Mouse (Mus musculus): ENCODE measurements around the gene Kat7. TPM values are rescaled to one million over a fixed set of nuclear protein-coding genes. Genes with fewer than 3 reads are reported as not detected.
A peak's percentile ranks its signal among the peaks of the same experiment; 100 is the strongest.

The Kat7 gene
- polyA plus RNA-seq, 1 experiment from 2014 or later: 62.7 TPM

- H3K4me2 ChIP-seq: no peak overlapping the region
- 49% methylated on average over 6 of the region's 6 CpGs for WGBS
- H3K9me3 ChIP-seq: no peaks in the 10 kb centered on the region
- H3K9ac ChIP-seq: no peak overlapping the region
- H3K4me3 ChIP-seq: no peak overlapping the region
- no peak for ATAC-seq (ENCODE audit: insufficient number of reproducible peaks, low FRiP score, low TSS enrichment, low read depth)
- H3K27ac ChIP-seq: no peak overlapping the region
- no peaks in the 10 kb centered on the region for H3K4me1 ChIP-seq
- no peaks in the 10 kb centered on the region for H3K27me3 ChIP-seq
- peaks cover 33% of the 10 kb centered on the region for H3K36me3 ChIP-seq
These were observed 43.4 kb downstream of the Kat7 start for GRCm38 (mm10) chr11:95266540-95267245.

- no peaks in the 10 kb centered on the region for H3K27me3 ChIP-seq
- 70% methylated on average over 4 of the region's 4 CpGs for WGBS
- H3K36me3 ChIP-seq: peaks cover 11% of the 10 kb centered on the region
- no peaks in the 10 kb centered on the region for H3K9me3 ChIP-seq
- no peak for ATAC-seq (ENCODE audit: insufficient number of reproducible peaks, low FRiP score, low TSS enrichment, low read depth)
- H3K4me3 ChIP-seq: no peak overlapping the region
- no peak overlapping the region for H3K27ac ChIP-seq
- H3K4me1 ChIP-seq: peaks cover 2% of the 10 kb centered on the region; the same call in 1 of the 2 replicates
- no peak overlapping the region for H3K4me2 ChIP-seq
- no peak overlapping the region for H3K9ac ChIP-seq
These were observed 45.5 kb downstream of the Kat7 start for GRCm38 (mm10) chr11:95264455-95265013.

- H3K4me3 ChIP-seq: no peak overlapping the region
- H3K9me3 ChIP-seq: no peaks in the 10 kb centered on the region
- no peaks in the 10 kb centered on the region for H3K27me3 ChIP-seq
- H3K9ac ChIP-seq: no peak overlapping the region
- no peak overlapping the region; the same call in 1 of the 2 replicates for H3K27ac ChIP-seq
- H3K4me1 ChIP-seq: peaks cover 6% of the 10 kb centered on the region
- no peak overlapping the region for H3K4me2 ChIP-seq
- 26% methylated on average over 11 of the region's 11 CpGs for WGBS
- peaks cover 6% of the 10 kb centered on the region for H3K36me3 ChIP-seq
- ATAC-seq (ENCODE audit: insufficient number of reproducible peaks, low FRiP score, low TSS enrichment, low read depth): no peak
These were observed 46.1 kb downstream of the Kat7 start for GRCm38 (mm10) chr11:95263816-95264454.

- Histone ChIP-seq H3K36me3 (peaks cover 4% of the 10 kb centered on the region; the same call in 1 of the 2 replicates), H3K9ac (no peak within 1 kb of the TSS), H3K27ac (no peak within 1 kb of the TSS), H3K27me3 (no peaks in the 10 kb centered on the region), H3K4me2 (no peak within 1 kb of the TSS), H3K4me1 (peaks cover 15% of the 10 kb centered on the region), H3K4me3 (no peak within 1 kb of the TSS), H3K9me3 (no peaks in the 10 kb centered on the region)
- WGBS: 66% methylated on average over 5 of the region's 5 CpGs
- ATAC-seq (ENCODE audit: insufficient number of reproducible peaks, low FRiP score, low TSS enrichment, low read depth): no peak
These were observed 48.8 kb downstream of the Kat7 start, which contains the start of gene Tac4 for GRCm38 (mm10) chr11:95261178-95261751. Gene Tac4, plus strand, starts transcription at chr11:95261529.

- Histone ChIP-seq H3K36me3 (no peaks in the 10 kb centered on the region), H3K4me3 (peak overlapping the region; percentile 61), H3K9me3 (no peaks in the 10 kb centered on the region), H3K27ac (peak overlapping the region; percentile 82), H3K9ac (peak overlapping the region; percentile 82), H3K4me1 (peaks cover 15% of the 10 kb centered on the region), H3K4me2 (peak overlapping the region; percentile 96), H3K27me3 (no peaks in the 10 kb centered on the region)
- ATAC-seq (ENCODE audit: insufficient number of reproducible peaks, low FRiP score, low TSS enrichment, low read depth): peak; percentile 61
- WGBS: 1% methylated on average over 73 of the region's 73 CpGs
These were observed 50.8 kb downstream of the Kat7 start for GRCm38 (mm10) chr11:95259088-95259849.

DNA sequence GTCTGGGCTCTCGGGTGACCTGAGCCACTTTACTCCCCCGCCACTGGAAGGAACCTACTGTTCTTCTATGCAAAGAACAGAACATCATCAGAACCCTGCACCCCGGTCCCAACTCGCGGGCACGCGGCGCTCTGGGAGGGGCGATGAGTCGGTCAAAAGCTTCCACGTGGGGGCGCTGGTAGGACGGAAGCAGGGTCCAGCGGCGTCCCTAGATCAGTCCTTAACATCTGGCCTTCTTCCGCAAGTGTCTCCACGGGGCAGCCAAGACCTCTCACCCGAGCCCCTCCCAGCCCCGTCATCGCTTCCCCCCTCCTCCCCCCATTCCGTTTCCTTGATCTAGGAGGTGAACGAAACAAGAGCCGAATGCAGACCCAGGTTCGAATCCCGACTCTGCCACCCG is 51.6 kb downstream of the Kat7 start:
- peak overlapping the region; percentile 61 for H3K4me3 ChIP-seq
- H3K9me3 ChIP-seq: no peaks in the 10 kb centered on the region
- 1% methylated on average over 26 of the region's 26 CpGs for WGBS
- H3K9ac ChIP-seq: peak overlapping the region; percentile 82
- no peaks in the 10 kb centered on the region for H3K27me3 ChIP-seq
- ATAC-seq (ENCODE audit: insufficient number of reproducible peaks, low FRiP score, low TSS enrichment, low read depth): peak; percentile 49
- no peaks in the 10 kb centered on the region for H3K36me3 ChIP-seq
- H3K4me1 ChIP-seq: peaks cover 15% of the 10 kb centered on the region
- peak overlapping the region; percentile 82 for H3K27ac ChIP-seq
- peak overlapping the region; percentile 96 for H3K4me2 ChIP-seq

DNA sequence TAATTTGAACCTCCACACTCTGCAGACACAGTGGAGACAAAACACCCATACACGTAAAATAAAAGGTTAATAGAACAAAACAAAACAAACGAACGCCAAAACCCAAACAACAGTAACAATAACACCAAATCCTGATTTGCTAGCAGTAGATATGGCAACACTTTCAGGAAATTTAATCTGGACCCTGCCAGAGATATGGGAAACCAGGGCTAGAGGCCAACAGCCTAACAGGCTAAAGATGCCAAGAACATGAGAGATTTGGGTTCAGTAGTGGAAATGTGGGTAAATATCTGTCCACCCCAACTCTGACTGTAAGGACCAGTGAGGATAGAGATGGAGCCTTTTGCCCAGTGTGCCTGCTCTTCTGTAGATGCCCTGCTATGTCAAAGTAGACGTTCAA is 52.1 kb downstream of the Kat7 start:
- Histone ChIP-seq H3K4me2 (peak overlapping the region; percentile 96), H3K36me3 (no peaks in the 10 kb centered on the region), H3K9me3 (no peaks in the 10 kb centered on the region), H3K4me1 (peaks cover 15% of the 10 kb centered on the region), H3K4me3 (no peak overlapping the region), H3K27me3 (no peaks in the 10 kb centered on the region), H3K9ac (no peak overlapping the region), H3K27ac (no peak overlapping the region)
- no peak for ATAC-seq (ENCODE audit: insufficient number of reproducible peaks, low FRiP score, low TSS enrichment, low read depth)
- WGBS: 58% methylated on average over 4 of the region's 4 CpGs

DNA sequence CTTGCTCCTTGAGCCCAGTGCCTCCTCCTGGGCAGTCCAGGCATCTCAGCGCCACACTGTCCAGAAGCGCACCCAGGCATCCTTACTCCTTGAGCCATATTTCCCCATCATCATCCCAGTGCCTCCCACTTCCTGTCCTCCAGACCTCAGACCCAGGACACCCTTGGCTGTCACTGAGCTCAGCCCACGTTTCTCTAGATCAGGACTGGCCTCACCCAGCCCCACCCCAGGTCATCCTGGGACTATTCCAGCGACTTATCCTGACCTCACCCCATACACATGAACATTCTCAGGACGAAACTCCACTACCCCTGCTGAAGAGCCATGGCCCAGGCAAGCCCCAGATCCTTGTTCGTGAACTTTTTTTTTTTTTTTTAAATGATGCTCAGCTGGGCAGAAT is 54.3 kb downstream of the Kat7 start:
- 72% methylated on average over 6 of the region's 6 CpGs for WGBS
- H3K4me3 ChIP-seq: no peak overlapping the region
- peaks cover 18% of the 10 kb centered on the region for H3K4me1 ChIP-seq
- H3K36me3 ChIP-seq: no peaks in the 10 kb centered on the region
- no peaks in the 10 kb centered on the region for H3K9me3 ChIP-seq
- no peak for ATAC-seq (ENCODE audit: insufficient number of reproducible peaks, low FRiP score, low TSS enrichment, low read depth)
- no peak overlapping the region for H3K27ac ChIP-seq
- H3K27me3 ChIP-seq: no peaks in the 10 kb centered on the region
- H3K9ac ChIP-seq: no peak overlapping the region
- H3K4me2 ChIP-seq: no peak overlapping the region

GRCm38 (mm10) chr11:95254165-95254564 is 55.9 kb downstream of the Kat7 start:
- Histone ChIP-seq H3K36me3 (no peaks in the 10 kb centered on the region), H3K4me2 (no peak overlapping the region), H3K4me1 (peaks cover 16% of the 10 kb centered on the region), H3K4me3 (no peak overlapping the region), H3K9ac (no peak overlapping the region), H3K27ac (no peak overlapping the region), H3K27me3 (no peaks in the 10 kb centered on the region), H3K9me3 (no peaks in the 10 kb centered on the region)
- ATAC-seq (ENCODE audit: insufficient number of reproducible peaks, low FRiP score, low TSS enrichment, low read depth): no peak
- 86% methylated on average over 8 of the region's 8 CpGs for WGBS

- H3K4me1 ChIP-seq: peaks cover 8% of the 10 kb centered on the region; the same call in 1 of the 2 replicates
- WGBS: 76% methylated on average over 6 of the region's 6 CpGs
- no peak overlapping the region for H3K4me3 ChIP-seq
- no peak overlapping the region for H3K27ac ChIP-seq
- H3K36me3 ChIP-seq: no peaks in the 10 kb centered on the region
- no peak overlapping the region for H3K9ac ChIP-seq
- no peak overlapping the region for H3K4me2 ChIP-seq
- no peak for ATAC-seq (ENCODE audit: insufficient number of reproducible peaks, low FRiP score, low TSS enrichment, low read depth)
- no peaks in the 10 kb centered on the region for H3K9me3 ChIP-seq
- no peaks in the 10 kb centered on the region for H3K27me3 ChIP-seq
These were observed 57.9 kb downstream of the Kat7 start for GRCm38 (mm10) chr11:95252104-95252503.

DNA sequence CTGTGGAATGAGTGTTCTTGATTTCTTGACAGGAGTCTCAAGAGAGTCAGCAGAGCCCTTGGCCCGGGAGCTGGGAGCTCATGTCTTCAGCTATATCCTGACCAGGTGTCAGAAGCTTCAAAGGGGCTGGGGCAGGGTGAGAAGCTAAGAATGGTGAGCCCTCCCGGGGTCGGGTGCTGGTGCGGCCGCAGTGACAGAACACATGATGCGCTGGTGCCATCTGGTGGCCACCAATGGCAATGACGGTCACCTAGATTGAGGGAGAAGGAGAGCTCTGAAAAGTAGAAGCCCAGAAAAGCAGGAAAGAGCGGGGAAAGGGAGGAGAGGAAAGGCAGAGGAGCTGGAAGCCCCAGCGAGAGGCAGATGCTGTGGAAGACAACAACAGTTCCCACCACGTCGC is 58.8 kb downstream of the Kat7 start:
- Histone ChIP-seq H3K27ac (no peak overlapping the region), H3K4me2 (no peak overlapping the region), H3K4me3 (no peak overlapping the region), H3K4me1 (peaks cover 10% of the 10 kb centered on the region; the same call in 1 of the 2 replicates), H3K9me3 (no peaks in the 10 kb centered on the region), H3K36me3 (no peaks in the 10 kb centered on the region), H3K27me3 (no peaks in the 10 kb centered on the region), H3K9ac (no peak overlapping the region)
- ATAC-seq (ENCODE audit: insufficient number of reproducible peaks, low FRiP score, low TSS enrichment, low read depth): no peak
- 4% methylated on average over 11 of the region's 11 CpGs for WGBS

All from limb, embryonic 15.5 days (tissue).